Mouse (Mus musculus): Measurements from ENCODE around the gene Tmem163. TPM values are rescaled to one million over a fixed set of nuclear protein-coding genes. Genes with fewer than 3 reads are reported as not detected.

Tmem163 gene
- polyA plus RNA-seq, 1 experiment from 2014 or later = 23.2 TPM

DNA sequence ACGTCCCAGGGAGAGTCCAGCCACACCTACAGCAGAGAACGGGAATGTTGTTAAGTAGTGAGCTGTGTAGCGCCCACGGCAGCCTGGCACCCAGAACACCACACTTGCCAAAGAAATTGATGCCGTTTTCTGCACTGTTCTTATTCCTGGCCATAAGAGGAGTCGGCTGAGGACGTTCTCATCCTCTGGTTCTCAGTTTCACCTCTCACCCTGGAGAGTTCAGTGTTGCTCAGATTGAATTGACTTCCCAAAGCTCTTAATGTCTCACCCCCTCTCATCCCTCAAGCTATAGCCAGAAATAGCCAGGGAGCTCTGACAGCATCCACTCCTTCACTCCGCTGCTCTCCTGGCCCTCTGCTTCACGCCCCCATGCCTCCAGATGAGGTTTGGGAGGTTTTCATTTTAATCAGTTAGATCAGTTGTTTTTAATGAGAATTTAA lies 239.9 kb downstream of the Tmem163 start:
- no peak overlapping the region for H3K27ac ChIP-seq (ENCODE audit: low read depth, low read length)
- H3K4me2 ChIP-seq (ENCODE audit: low read length) = no peak overlapping the region
- H3K4me1 ChIP-seq (ENCODE audit: control insufficient read depth, insufficient read depth, low read length) = peaks cover 12% of the 10 kb centered on the region
- H3K27me3 ChIP-seq (replicated peaks; ENCODE audit: control insufficient read depth, insufficient read depth, low read length) = no peaks in the 10 kb centered on the region
- no peak for DNase-seq (ENCODE audit: low spot score)
- ATAC-seq = no peak
- H3K9ac ChIP-seq (ENCODE audit: low read length) = no peak overlapping the region
- no peaks in the 10 kb centered on the region for H3K9me3 ChIP-seq (replicated peaks; ENCODE audit: control insufficient read depth, low read length)
- no peaks in the 10 kb centered on the region for H3K36me3 ChIP-seq (ENCODE audit: control insufficient read depth, insufficient read depth, low read length)
- H3K4me3 ChIP-seq (ENCODE audit: low read depth, low read length) = no peak overlapping the region
- 77% methylated on average over 9 of the region's 9 CpGs for WGBS

- no peaks in the 10 kb centered on the region for H3K9me3 ChIP-seq (replicated peaks; ENCODE audit: control insufficient read depth, low read length)
- no peak overlapping the region for H3K9ac ChIP-seq (ENCODE audit: low read length)
- H3K36me3 ChIP-seq (ENCODE audit: control insufficient read depth, insufficient read depth, low read length) = no peaks in the 10 kb centered on the region
- H3K4me2 ChIP-seq (ENCODE audit: low read length) = no peak overlapping the region
- no peak overlapping the region for H3K27ac ChIP-seq (ENCODE audit: low read depth, low read length)
- ATAC-seq (no peak), DNase-seq (ENCODE audit: low spot score) (no peak)
- no peak overlapping the region for H3K4me3 ChIP-seq (ENCODE audit: low read depth, low read length)
- H3K4me1 ChIP-seq (ENCODE audit: control insufficient read depth, insufficient read depth, low read length) = peaks cover 2% of the 10 kb centered on the region; the same call in 1 of the 2 replicates
- 78% methylated on average over 6 of the region's 6 CpGs for WGBS
- no peaks in the 10 kb centered on the region for H3K27me3 ChIP-seq (replicated peaks; ENCODE audit: control insufficient read depth, insufficient read depth, low read length)
Measured at GRCm38 (mm10) chr1:127437091-127437490, 242.3 kb downstream of the Tmem163 start.

Other genes starting within 250 kb of the Tmem163 start
- gene Acmsd, start 49.9 kb upstream of the Tmem163 start, polyA plus RNA-seq (2014; fragmentation: Nextera tagmentation; extraction: Ambion mirVana) = not detected in 2 replicates
- gene Ccnt2, start 94.6 kb upstream of the Tmem163 start, polyA plus RNA-seq (2014; fragmentation: Nextera tagmentation; extraction: Ambion mirVana) = 49.4 and 69.1 TPM in 2 replicates
- gene Map3k19, start 175.5 kb upstream of the Tmem163 start, polyA plus RNA-seq (2014; fragmentation: Nextera tagmentation; extraction: Ambion mirVana) = 0.27 and 0.36 TPM in 2 replicates
- gene Rab3gap1, start 189.2 kb upstream of the Tmem163 start, polyA plus RNA-seq (2014; fragmentation: Nextera tagmentation; extraction: Ambion mirVana) = 14.6 and 18.8 TPM in 2 replicates

Measured in forebrain, embryonic 14.5 days (tissue).